Mouse (Mus musculus): ENCODE data around the gene Nr3c2.

DNA sequence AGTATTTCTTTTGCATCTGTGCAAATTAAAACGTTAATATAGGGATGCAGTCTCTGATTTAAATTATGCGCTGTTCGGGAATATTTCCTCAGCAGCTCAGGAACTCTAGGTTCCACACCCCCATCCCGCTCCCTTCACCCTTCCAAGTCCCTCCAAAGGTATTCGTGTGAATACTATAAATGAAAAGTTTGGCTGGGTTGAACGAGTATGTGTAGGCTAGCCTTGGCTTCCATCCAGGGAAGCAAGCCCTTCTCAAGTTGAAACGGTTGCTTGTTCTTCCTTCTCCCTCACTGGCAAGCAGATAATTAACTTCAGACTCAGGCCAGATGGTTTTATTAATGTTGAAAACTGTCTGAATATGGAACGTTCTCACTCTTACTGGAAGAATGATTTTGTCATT lies 186.8 kb downstream of the Nr3c2 start:
- TF ChIP-seq POLR2A (IDR thresholded peaks at IDR 0.05; ENCODE audit: low read depth, low read length) (no peak), ZNF384 (IDR thresholded peaks at IDR 0.05; ENCODE audit: low read depth, low read length) (no peak), CTCF (conservative IDR thresholded peaks at IDR 0.05 in 1 of 2, IDR thresholded peaks at IDR 0.05 in 1 of 2; ENCODE audit: low read depth in 2 of 2, low read length in 2 of 2) (no peak)

Measured in CH12.LX (cell line).